Mouse (Mus musculus) limb, embryonic 13.5 days (tissue): ENCODE measurements around the gene Gm44511. TPM values are rescaled to one million over a fixed set of nuclear protein-coding genes. Genes with fewer than 3 reads are reported as not detected.
"Not testable (repeated sequence)": the region's sequence is repeated elsewhere in the genome, so short reads cannot be mapped to it uniquely, and the experiment has no call there.

Source experiments
- ATAC-seq: fragments of 200-750 bp; cut with Nextera tagmentation; 2 replicates; pipeline ENCODE4 v1.8.0; 2017; ENCODE audit warnings: low read depth, moderate number of reproducible peaks, moderate TSS enrichment; ENCODE audit not compliant: low FRiP score
- H3K27ac ChIP-seq: fragments of 300-500 bp; sonication (generic); 2 replicates; pipeline ENCODE4 v1.5.1; 2015; ENCODE audit warnings: inconsistent platforms, mild to moderate bottlenecking, moderate library complexity
- H3K27me3 ChIP-seq: fragments of 300-500 bp; sonication (generic); 2 replicates; pipeline ENCODE4 v1.6.1; 2015; ENCODE audit warnings: mild to moderate bottlenecking, inconsistent platforms
- H3K36me3 ChIP-seq: fragments of 300-500 bp; sonication (generic); 2 replicates; pipeline ENCODE4 v1.6.1; 2015; ENCODE audit warnings: inconsistent platforms, mild to moderate bottlenecking, moderate library complexity
- H3K4me1 ChIP-seq: fragments of 300-500 bp; sonication (generic); 2 replicates; pipeline ENCODE4 v1.6.1; 2015; ENCODE audit warnings: inconsistent platforms
- H3K4me2 ChIP-seq: fragments of 300-500 bp; sonication (generic); replicated peaks from 2 replicates; pipeline ENCODE4 v1.6.1; 2015; ENCODE audit warnings: inconsistent platforms, mild to moderate bottlenecking, moderate library complexity
- H3K4me3 ChIP-seq: fragments of 300-500 bp; sonication (generic); 2 replicates; pipeline ENCODE4 v1.5.1; 2015; ENCODE audit warnings: moderate library complexity, mild to moderate bottlenecking, inconsistent platforms
- H3K9ac ChIP-seq: fragments of 300-500 bp; sonication (generic); 2 replicates; pipeline ENCODE4 v1.6.1; 2015; ENCODE audit warnings: mild to moderate bottlenecking, inconsistent platforms
- H3K9me3 ChIP-seq: fragments of 300-500 bp; sonication (generic); 2 replicates; pipeline ENCODE4 v1.6.1; 2016; ENCODE audit warnings: inconsistent platforms
- WGBS: fragments of 180-500 bp; shearing (Covaris S2); methylation state at CpG from one replicate; pipeline ENCODE4 v1.1.7; 2015; 5-methylcytosine and 5-hydroxymethylcytosine counted together
- polyA plus RNA-seq: library from polyadenylated mRNA; unstranded; fragments of >200 nt; fragmentation: Nextera tagmentation; extraction: Ambion mirVana; gene quantifications from 2 replicates; pipeline ENCODE4 v1.2.1, GENCODE M21; 2015

The Gm44511 gene
- polyA plus RNA-seq, 1 experiment from 2014 or later: not detected

DNA sequence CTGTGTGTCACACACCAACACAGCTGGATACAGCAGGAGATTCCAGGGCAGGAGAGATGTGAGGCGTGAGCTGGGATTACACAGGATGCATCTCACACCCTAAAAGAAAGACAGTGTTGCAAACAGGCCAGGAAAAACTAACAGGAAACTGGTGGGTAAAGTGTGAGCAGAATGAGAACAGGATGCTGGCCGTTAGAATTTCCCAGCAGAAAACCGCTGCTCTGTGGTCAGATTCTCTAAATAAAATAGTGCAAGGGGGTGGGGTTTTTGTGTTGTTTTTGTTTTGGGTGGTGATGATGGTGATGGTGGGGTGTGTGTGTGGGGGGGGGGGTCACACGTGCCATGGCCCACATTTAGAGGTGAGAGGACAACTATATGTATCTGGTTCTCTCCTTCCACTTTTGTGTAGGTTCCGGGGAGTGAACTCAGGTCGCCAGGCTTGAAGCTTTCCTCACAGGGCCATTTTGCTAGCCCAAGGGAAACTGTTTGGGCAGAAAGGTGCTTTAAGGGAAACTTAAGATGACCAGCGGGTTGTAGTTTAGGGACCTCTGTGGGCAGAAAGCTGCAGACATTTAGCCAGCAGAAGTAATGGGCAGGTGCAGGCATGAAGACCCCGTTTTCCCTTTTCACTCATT lies 29.7 kb downstream of the Gm44511 start:
- Histone ChIP-seq H3K4me1 (peaks cover 14% of the 10 kb centered on the region), H3K4me3 (no peak overlapping the region), H3K27me3 (no peaks in the 10 kb centered on the region), H3K36me3 (no peaks in the 10 kb centered on the region), H3K9ac (no peak overlapping the region), H3K27ac (no peak overlapping the region), H3K9me3 (no peaks in the 10 kb centered on the region), H3K4me2 (no peak overlapping the region)
- WGBS: 70% methylated on average over 8 of the region's 8 CpGs
- ATAC-seq: no peak

DNA sequence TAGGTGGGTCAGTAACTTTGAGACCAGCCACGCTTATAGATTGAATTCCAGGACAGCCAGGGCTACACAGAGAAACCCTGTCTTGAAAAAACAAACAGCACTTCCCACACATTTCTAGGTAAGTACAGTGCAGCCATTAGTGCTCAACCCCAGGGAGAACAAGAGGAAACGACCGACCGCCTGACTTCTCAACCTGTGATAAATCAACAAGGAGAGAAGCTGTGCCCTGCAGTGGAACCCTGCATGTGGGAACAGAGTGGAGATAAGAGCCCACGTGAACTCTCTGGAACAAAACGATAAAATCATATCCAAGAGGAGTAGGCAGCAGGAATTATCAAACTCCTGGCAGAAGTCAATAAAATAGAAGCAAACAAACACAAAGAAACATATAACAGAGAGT lies 32.4 kb downstream of the Gm44511 start:
- H3K27ac ChIP-seq: no peak overlapping the region
- no peak overlapping the region for H3K4me3 ChIP-seq
- WGBS: 44% methylated on average over 6 of the region's 6 CpGs
- ATAC-seq: no peak
- no peak overlapping the region for H3K9ac ChIP-seq
- peaks cover 14% of the 10 kb centered on the region for H3K4me1 ChIP-seq
- H3K9me3 ChIP-seq: no peaks in the 10 kb centered on the region
- no peaks in the 10 kb centered on the region for H3K27me3 ChIP-seq
- H3K36me3 ChIP-seq: no peaks in the 10 kb centered on the region
- no peak overlapping the region for H3K4me2 ChIP-seq

DNA sequence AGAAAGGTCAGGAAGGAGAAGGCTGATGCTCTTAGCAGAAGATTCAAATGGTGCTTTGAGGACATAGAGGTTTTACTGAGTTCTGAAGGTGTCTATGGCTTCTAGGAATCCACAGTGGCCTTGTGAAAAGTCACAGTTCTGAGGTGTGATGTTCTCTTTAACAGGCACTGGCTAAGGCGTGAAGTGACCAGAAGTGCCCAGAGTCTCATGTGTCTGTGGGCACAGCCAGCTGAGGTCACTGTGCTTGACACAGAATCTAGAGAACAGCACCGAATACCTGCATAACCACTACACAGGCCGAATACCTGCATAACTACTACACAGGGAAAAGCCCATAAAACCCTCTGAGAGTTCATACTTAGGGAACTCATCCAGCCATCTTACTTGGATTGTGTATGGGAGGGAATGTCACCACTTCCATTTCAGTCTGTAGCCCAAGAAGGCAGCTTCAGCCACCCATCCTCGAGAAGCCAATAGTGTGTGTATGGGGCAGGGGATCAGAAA lies 35.6 kb downstream of the Gm44511 start:
- not testable (repeated sequence) for H3K4me1 ChIP-seq, ATAC-seq, H3K27ac ChIP-seq, H3K9me3 ChIP-seq, H3K4me2 ChIP-seq, H3K36me3 ChIP-seq, H3K27me3 ChIP-seq, H3K9ac ChIP-seq, H3K4me3 ChIP-seq
- 71% methylated on average over 4 of the region's 4 CpGs for WGBS

DNA sequence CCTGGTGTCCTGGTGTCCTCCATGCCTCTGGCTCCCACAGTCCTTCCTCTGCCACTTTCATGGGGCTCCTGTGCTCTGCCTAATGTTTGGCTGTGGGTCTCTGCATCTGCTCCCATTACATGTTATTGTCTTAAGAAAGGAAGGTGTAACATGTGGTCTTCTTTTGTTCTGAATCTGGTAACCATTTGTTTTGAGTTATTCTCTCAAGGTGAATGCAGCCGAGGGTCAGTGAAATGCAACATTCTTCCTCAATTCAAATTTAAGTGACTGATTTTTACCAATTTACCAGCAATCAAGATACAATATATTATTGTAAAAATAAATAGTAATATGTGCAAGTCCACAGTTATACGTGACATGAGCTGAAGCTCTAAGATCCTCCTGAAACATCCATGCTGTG lies 37.0 kb downstream of the Gm44511 start, which contains the start of gene Klrb1c:
TSS of gene Klrb1c (minus strand) at position 101 of the 400 bp plus-strand sequence.
- Histone ChIP-seq H3K27ac (no peak within 1 kb of the TSS), H3K4me1 (peaks cover 3% of the 10 kb centered on the region; the same call in 1 of the 2 replicates), H3K9ac (no peak within 1 kb of the TSS), H3K9me3 (no peaks in the 10 kb centered on the region), H3K4me2 (no peak within 1 kb of the TSS), H3K36me3 (no peaks in the 10 kb centered on the region), H3K4me3 (no peak within 1 kb of the TSS), H3K27me3 (no peaks in the 10 kb centered on the region)
- no peak for ATAC-seq
- WGBS: 73% methylated on average over 2 of the region's 2 CpGs

DNA sequence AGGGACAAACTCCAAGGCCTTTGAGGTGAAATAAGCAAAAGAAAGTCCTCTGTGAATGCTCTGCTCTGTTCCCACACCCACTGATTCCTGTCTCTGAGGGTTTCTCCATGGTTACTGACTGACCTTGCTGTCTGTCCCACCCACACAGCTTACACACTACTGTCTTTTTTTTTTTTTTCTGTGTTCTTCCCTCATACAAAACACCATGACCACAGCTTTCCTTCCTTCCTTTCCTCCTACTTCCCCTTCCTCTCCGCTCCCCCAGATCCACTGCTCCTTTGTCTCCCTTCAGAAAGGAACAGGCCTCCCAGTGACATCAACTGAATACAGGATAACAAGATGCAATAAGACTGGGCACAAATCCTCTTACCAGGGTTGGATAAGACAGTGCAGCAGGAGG lies 37.6 kb downstream of the Gm44511 start:
- no peaks in the 10 kb centered on the region for H3K27me3 ChIP-seq
- no peak overlapping the region for H3K27ac ChIP-seq
- H3K4me3 ChIP-seq: no peak overlapping the region
- WGBS: 92% methylated on average over 1 of the region's 1 CpGs
- H3K9me3 ChIP-seq: no peaks in the 10 kb centered on the region
- no peaks in the 10 kb centered on the region for H3K36me3 ChIP-seq
- no peak overlapping the region for H3K4me2 ChIP-seq
- no peak for ATAC-seq
- peaks cover under 1% of the 10 kb centered on the region; the same call in 1 of the 2 replicates for H3K4me1 ChIP-seq
- no peak overlapping the region for H3K9ac ChIP-seq

- WGBS: 88% methylated on average over 1 of the region's 1 CpGs
- not testable (repeated sequence) for H3K4me2 ChIP-seq, H3K4me3 ChIP-seq, H3K9ac ChIP-seq, H3K36me3 ChIP-seq, H3K9me3 ChIP-seq, H3K27me3 ChIP-seq, ATAC-seq, H3K4me1 ChIP-seq, H3K27ac ChIP-seq
Observed at GRCm38 (mm10) chr6:128786396-128786795, 39.7 kb downstream of the Gm44511 start.

DNA sequence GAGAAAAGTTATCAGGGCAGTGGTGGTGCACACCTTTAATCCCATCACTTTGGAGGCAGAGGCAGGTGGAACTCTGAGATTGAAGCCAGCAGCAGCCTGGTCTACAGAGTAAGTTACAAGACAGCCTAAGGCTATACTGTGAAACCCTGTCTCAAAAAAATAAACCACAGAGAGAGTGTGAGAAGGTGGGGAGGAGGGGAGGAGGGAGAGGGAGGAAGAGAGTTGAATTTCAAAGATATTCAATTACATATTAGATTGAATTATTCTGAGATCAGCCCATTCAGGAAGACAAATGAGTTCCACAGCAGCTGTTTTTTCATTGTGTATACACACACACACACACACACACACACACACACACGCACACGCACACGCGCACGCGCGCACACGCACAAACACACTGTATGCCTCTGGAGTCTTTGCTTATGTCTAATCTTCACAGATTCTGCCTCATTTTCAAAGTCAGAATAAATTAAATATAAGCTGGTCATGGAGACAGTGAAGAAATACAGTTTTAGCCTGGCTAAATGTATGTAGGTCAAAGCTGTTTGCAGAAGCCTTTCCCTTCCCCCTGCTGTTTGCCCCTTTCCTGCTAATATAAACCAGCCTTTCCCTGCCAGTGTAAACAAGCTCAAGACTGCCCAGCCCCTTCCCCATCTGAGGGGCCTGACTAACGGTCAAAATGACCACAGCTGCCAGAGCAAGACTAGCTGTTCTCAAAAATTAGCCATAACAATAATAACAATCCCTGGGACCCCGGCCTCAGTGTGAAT lies 56.4 kb downstream of the Gm44511 start:
- H3K9ac ChIP-seq: no peak overlapping the region

DNA sequence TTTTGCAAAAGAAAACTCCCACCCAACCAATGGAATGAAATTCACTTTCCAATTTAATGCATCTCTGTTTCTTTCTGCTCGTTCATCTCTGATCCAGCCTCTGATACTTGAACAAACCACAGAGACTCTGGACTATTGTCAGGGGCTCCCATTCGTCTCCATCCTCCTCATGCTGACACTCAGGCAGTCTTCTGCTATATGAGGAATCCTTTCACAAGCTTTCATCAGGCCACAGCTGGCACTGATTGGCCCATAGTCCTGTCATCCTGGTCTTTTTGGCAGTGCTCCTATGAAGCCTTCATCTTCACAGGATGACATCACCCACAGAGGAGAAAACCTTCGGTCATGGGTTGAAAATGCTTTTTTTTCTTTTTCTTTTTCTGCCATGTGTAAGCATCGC lies 58.1 kb downstream of the Gm44511 start:
- H3K27ac ChIP-seq: no peak overlapping the region
- H3K4me3 ChIP-seq: no peak overlapping the region
- no peak for ATAC-seq
- no peaks in the 10 kb centered on the region for H3K36me3 ChIP-seq
- no peak overlapping the region for H3K9ac ChIP-seq
- 0 out of 2 replicates have a peak, but pooled peaks cover 6% of the 10 kb centered on the region for H3K4me1 ChIP-seq
- WGBS: 83% methylated on average over 4 of the region's 4 CpGs
- no peaks in the 10 kb centered on the region for H3K27me3 ChIP-seq
- no peaks in the 10 kb centered on the region for H3K9me3 ChIP-seq
- no peak overlapping the region for H3K4me2 ChIP-seq

More for the DNA sequence above, 56.4 kb downstream of the Gm44511 start:
- 0 out of 2 replicates have a peak, but pooled peaks have one; percentile 25 for ATAC-seq
- Histone ChIP-seq H3K4me1 (0 out of 2 replicates have a peak, but pooled peaks cover 6% of the 10 kb centered on the region), H3K27me3 (no peaks in the 10 kb centered on the region), H3K4me3 (no peak overlapping the region), H3K9me3 (peaks cover 9% of the 10 kb centered on the region; the same call in 1 of the 2 replicates), H3K27ac (no peak overlapping the region), H3K36me3 (no peaks in the 10 kb centered on the region), H3K4me2 (0 out of 2 replicates have a peak overlapping the region, but pooled peaks have one; percentile 7)
- WGBS: 76% methylated on average over 10 of the region's 10 CpGs

DNA sequence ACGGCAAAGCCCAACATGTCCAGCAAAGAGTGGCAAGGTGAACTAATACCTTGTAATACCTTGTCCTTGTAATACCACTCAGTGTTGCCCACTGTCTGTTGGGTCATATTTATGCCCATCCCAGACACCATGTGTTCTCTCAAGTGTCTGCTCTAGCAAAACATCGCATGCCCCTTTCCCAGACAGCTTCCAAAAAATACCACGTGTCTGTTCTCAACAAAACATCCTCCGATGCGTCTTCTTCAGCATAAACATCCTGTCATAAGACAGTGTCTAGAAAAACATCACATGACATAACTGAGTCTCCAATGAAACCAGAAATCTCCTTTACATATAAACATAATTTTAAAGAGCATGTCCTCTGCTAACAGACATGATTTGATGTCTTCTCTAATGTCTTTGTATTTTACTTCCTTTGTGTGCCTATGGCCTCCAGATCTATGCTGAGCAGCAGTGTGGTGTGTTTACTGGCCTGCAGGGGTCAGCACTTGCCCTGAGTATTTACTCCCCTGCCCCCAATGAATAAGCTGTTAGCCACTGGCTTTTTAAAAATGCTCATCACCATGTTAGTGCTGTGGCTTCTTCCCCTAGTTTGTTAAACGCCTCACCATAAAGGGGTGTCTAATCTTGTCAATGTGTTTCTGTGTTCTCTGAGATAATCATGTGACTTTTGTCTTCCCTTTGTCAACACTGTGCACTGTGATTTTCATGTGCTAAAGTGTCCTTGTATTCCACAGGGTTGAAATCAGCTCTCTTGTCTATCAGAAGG lies 59.4 kb downstream of the Gm44511 start:
- H3K4me2 ChIP-seq, H3K9ac ChIP-seq, ATAC-seq, H3K27ac ChIP-seq, H3K4me1 ChIP-seq, H3K27me3 ChIP-seq, H3K4me3 ChIP-seq, H3K9me3 ChIP-seq, H3K36me3 ChIP-seq: not testable (repeated sequence)
- WGBS: 68% methylated on average over 6 of the region's 6 CpGs

DNA sequence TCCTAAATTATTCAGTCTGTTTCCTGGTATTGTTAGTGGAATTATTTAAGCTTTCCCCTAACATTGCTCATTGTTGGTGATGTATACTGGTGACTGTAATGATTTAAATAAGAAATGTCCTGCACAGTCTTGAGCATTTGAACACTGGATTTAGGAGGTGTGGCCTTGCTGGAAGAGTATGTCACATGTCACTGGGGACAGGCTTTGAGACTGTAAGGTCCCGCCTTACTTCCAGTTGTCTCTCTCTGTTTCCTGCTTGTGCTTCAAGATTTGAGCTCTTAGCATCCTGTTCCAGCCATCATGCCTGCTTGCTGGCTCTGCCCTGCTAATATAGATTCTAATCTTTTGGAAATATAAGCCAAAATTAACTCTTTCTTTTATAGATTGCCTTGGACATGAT lies 60.9 kb downstream of the Gm44511 start:
- no peaks in the 10 kb centered on the region for H3K9me3 ChIP-seq
- 61% methylated on average over 1 of the region's 1 CpGs for WGBS
- no peak overlapping the region for H3K27ac ChIP-seq
- H3K36me3 ChIP-seq: no peaks in the 10 kb centered on the region
- no peaks in the 10 kb centered on the region for H3K27me3 ChIP-seq
- H3K4me2 ChIP-seq: no peak overlapping the region
- H3K4me3 ChIP-seq: no peak overlapping the region
- H3K9ac ChIP-seq: no peak overlapping the region
- ATAC-seq: no peak
- H3K4me1 ChIP-seq: 0 out of 2 replicates have a peak, but pooled peaks cover 9% of the 10 kb centered on the region

GRCm38 (mm10) chr6:128764598-128764997 lies 61.5 kb downstream of the Gm44511 start:
- no peaks in the 10 kb centered on the region for H3K27me3 ChIP-seq
- H3K4me2 ChIP-seq: peak overlapping the region; percentile 58
- no peaks in the 10 kb centered on the region for H3K36me3 ChIP-seq
- H3K4me1 ChIP-seq: 0 out of 2 replicates have a peak, but pooled peaks cover 4% of the 10 kb centered on the region
- no peak overlapping the region for H3K27ac ChIP-seq
- 21% methylated on average over 5 of the region's 5 CpGs for whole genome bisulfite sequencing
- peak overlapping the region; percentile 31; the same call in 1 of the 2 replicates for H3K9ac ChIP-seq
- H3K4me3 ChIP-seq: peak overlapping the region; percentile 56
- ATAC-seq: no peak
- H3K9me3 ChIP-seq: no peaks in the 10 kb centered on the region
